Mouse (Mus musculus) urinary bladder, postnatal 36 days (tissue): ENCODE results near the gene Ppif.

Experiments used
- DNase-seq, 2 experiments: peaks; one replicate each; pipeline ENCODE4 v3.0.0; 2022; ENCODE audit warnings: low spot score in 2 of 2, mixed read lengths in 1 of 2

Gene Ppif

GRCm38 (mm10) chr14:25695059-25695458, 1.1 kb downstream of the Ppif start:
- DNase-seq = no peak

GRCm38 (mm10) chr14:25696356-25696755, 2.4 kb downstream of the Ppif start:
- no peak for DNase-seq

- no peak for DNase-seq
Measured at GRCm38 (mm10) chr14:25701986-25702385, 8.0 kb downstream of the Ppif start.

- peak in 1 of 2 experiments; percentile 50 for DNase-seq
Measured at GRCm38 (mm10) chr14:25707691-25708181, 13.8 kb downstream of the Ppif start.

GRCm38 (mm10) chr14:25708451-25708850, 14.5 kb downstream of the Ppif start:
- peak in 1 of 2 experiments; percentile 59 for DNase-seq

- no peak for DNase-seq
Measured at GRCm38 (mm10) chr14:25708917-25709316, 15.0 kb downstream of the Ppif start.

GRCm38 (mm10) chr14:25710073-25710472, 16.1 kb downstream of the Ppif start:
- DNase-seq = peak in 1 of 2 experiments; percentile 47

GRCm38 (mm10) chr14:25710681-25711080, 16.7 kb downstream of the Ppif start:
- DNase-seq = no peak

- DNase-seq = no peak
Measured at GRCm38 (mm10) chr14:25711177-25711576, 17.2 kb downstream of the Ppif start.

GRCm38 (mm10) chr14:25711602-25712001, 17.6 kb downstream of the Ppif start:
- DNase-seq = no peak

- no peak for DNase-seq
Measured at GRCm38 (mm10) chr14:25713443-25713842, 19.5 kb downstream of the Ppif start.

- DNase-seq = no peak
Measured at GRCm38 (mm10) chr14:25716528-25716927, 22.6 kb downstream of the Ppif start.

- no peak for DNase-seq
Measured at GRCm38 (mm10) chr14:25717718-25718117, 23.8 kb downstream of the Ppif start.

- peak in 1 of 2 experiments; percentile 68 for DNase-seq
Measured at GRCm38 (mm10) chr14:25718471-25718870, 24.5 kb downstream of the Ppif start.

- no peak for DNase-seq
Measured at GRCm38 (mm10) chr14:25719371-25719770, 25.4 kb downstream of the Ppif start.

- DNase-seq = no peak
Measured at GRCm38 (mm10) chr14:25720962-25721707, 27.2 kb downstream of the Ppif start.

- DNase-seq = peak in 1 of 2 experiments; percentile 62
Measured at GRCm38 (mm10) chr14:25725032-25725497, 31.1 kb downstream of the Ppif start.

- DNase-seq = no peak
Measured at GRCm38 (mm10) chr14:25725690-25726089, 31.7 kb downstream of the Ppif start.

GRCm38 (mm10) chr14:25726226-25727148, 32.5 kb downstream of the Ppif start:
- DNase-seq = no peak

GRCm38 (mm10) chr14:25727149-25727510, 33.2 kb downstream of the Ppif start:
- no peak for DNase-seq

GRCm38 (mm10) chr14:25734736-25735716, 41.1 kb downstream of the Ppif start:
- DNase-seq = peak in 1 of 2 experiments; percentile 69
